In genomic region chr10:54814604-54815122, GRCm38 (mm10) we compare ENCODE assay signal across 28 mouse cellular contexts.
"Had no signal": no experiment of that assay in that cellular context is flagged by ENCODE, and none has a peak within 500 bp of the region (broad histone marks: within the 10 kb centered on the region; RNA-seq: fewer than 3 reads in every experiment).

No protein-coding gene starts in this region.

- H3K27ac ChIP-seq: heart, adult 2 months; heart, embryonic 10.5 days; hindbrain, embryonic 10.5 days; hindbrain, embryonic 12.5 days; hindbrain, embryonic 14.5 days; intestine, embryonic 15.5 days; kidney, embryonic 15.5 days; kidney, postnatal 0 days; limb, embryonic 10.5 days; limb, embryonic 12.5 days; liver, embryonic 14.5 days had no signal

- H3K27me3 ChIP-seq: heart, embryonic 12.5 days; hindbrain, embryonic 12.5 days; intestine, embryonic 15.5 days; kidney, embryonic 15.5 days; limb, embryonic 12.5 days had no signal

- H3K36me3 ChIP-seq: heart, embryonic 10.5 days; heart, embryonic 12.5 days; hindbrain, embryonic 10.5 days; hindbrain, embryonic 12.5 days; intestine, embryonic 15.5 days; kidney, embryonic 15.5 days; limb, embryonic 10.5 days; limb, embryonic 12.5 days had no signal

- DNase-seq: gastrocnemius, postnatal 14 days; gastrocnemius, postnatal 36 days; heart, adult 11 months; heart, adult 2 months; heart, postnatal 10 days; heart, postnatal 4 days; kidney, adult 11 months; kidney, adult 2 months; kidney, adult 9 months; kidney, postnatal 14 days; kidney, postnatal 36 days; layer of hippocampus, adult 9-11 months; layer of hippocampus, postnatal 36 days; liver had no signal

- H3K4me2 ChIP-seq: heart, embryonic 12.5 days; hindbrain, embryonic 12.5 days; hindbrain, embryonic 14.5 days; intestine, embryonic 15.5 days; kidney, embryonic 15.5 days; limb, embryonic 12.5 days; liver, embryonic 11.5 days had no signal

- H3K9ac ChIP-seq: heart, embryonic 12.5 days; hindbrain, embryonic 12.5 days; hindbrain, embryonic 14.5 days; intestine, embryonic 15.5 days; kidney, embryonic 15.5 days; limb, embryonic 12.5 days; liver, embryonic 14.5 days had no signal

- H3K4me1 ChIP-seq: heart, embryonic 10.5 days; heart, embryonic 12.5 days; hindbrain, embryonic 10.5 days; hindbrain, embryonic 12.5 days; intestine, embryonic 15.5 days; kidney, embryonic 15.5 days; limb, embryonic 10.5 days; limb, embryonic 12.5 days had no signal

- H3K9me3 ChIP-seq: heart, embryonic 10.5 days; heart, embryonic 12.5 days; hindbrain, embryonic 10.5 days; hindbrain, embryonic 12.5 days; intestine, embryonic 15.5 days; kidney, embryonic 15.5 days; limb, embryonic 10.5 days; limb, embryonic 12.5 days had no signal

- H3K4me3 ChIP-seq: heart, adult 2 months; heart, embryonic 10.5 days; heart, embryonic 12.5 days; hindbrain, embryonic 10.5 days; hindbrain, embryonic 12.5 days; intestine, embryonic 15.5 days; kidney, embryonic 15.5 days; limb, embryonic 10.5 days; limb, embryonic 12.5 days had no signal

- ATAC-seq: hindbrain, embryonic 16.5 days; inflammation-experienced regulatory T-cells, adult 6 months; intestine, embryonic 15.5 days had no signal
